Mouse (Mus musculus) right cerebral cortex, postnatal 4 days (tissue): ENCODE data around the gene 4930523C07Rik.

Source experiments
- DNase-seq: peaks from one replicate; pipeline ENCODE4 v3.0.0-alpha.2; 2022

The 4930523C07Rik gene

GRCm38 (mm10) chr1:160047481-160047931 lies 3.3 kb downstream of the 4930523C07Rik start:
- DNase-seq = no peak

GRCm38 (mm10) chr1:160049131-160049880 lies 5.1 kb downstream of the 4930523C07Rik start:
- no peak for DNase-seq

GRCm38 (mm10) chr1:160050898-160051297 lies 6.7 kb downstream of the 4930523C07Rik start:
- DNase-seq = no peak

- no peak for DNase-seq
These were observed 8.6 kb downstream of the 4930523C07Rik start for GRCm38 (mm10) chr1:160052556-160053315.

GRCm38 (mm10) chr1:160053510-160054305 lies 9.5 kb downstream of the 4930523C07Rik start:
- DNase-seq = no peak

GRCm38 (mm10) chr1:160054366-160055078 lies 10.3 kb downstream of the 4930523C07Rik start:
- no peak for DNase-seq

- DNase-seq = no peak
These were observed 13.5 kb downstream of the 4930523C07Rik start for GRCm38 (mm10) chr1:160057657-160058056.

GRCm38 (mm10) chr1:160059908-160060307 lies 15.7 kb downstream of the 4930523C07Rik start:
- DNase-seq = no peak

GRCm38 (mm10) chr1:160060542-160060941 lies 16.4 kb downstream of the 4930523C07Rik start:
- no peak for DNase-seq

GRCm38 (mm10) chr1:160061321-160061720 lies 17.1 kb downstream of the 4930523C07Rik start:
- no peak for DNase-seq

- peak; percentile 42 for DNase-seq
These were observed 17.7 kb downstream of the 4930523C07Rik start for GRCm38 (mm10) chr1:160061725-160062366.

GRCm38 (mm10) chr1:160064547-160065144 lies 20.5 kb downstream of the 4930523C07Rik start:
- DNase-seq = no peak

GRCm38 (mm10) chr1:160078882-160079661 lies 34.9 kb downstream of the 4930523C07Rik start:
- no peak for DNase-seq

- peak; percentile 96 for DNase-seq
These were observed 36.7 kb downstream of the 4930523C07Rik start for GRCm38 (mm10) chr1:160080800-160081436.

GRCm38 (mm10) chr1:160082647-160083046 lies 38.5 kb downstream of the 4930523C07Rik start:
- no peak for DNase-seq

GRCm38 (mm10) chr1:160084239-160084638 lies 40.1 kb downstream of the 4930523C07Rik start:
- DNase-seq = no peak

GRCm38 (mm10) chr1:160086651-160087050 lies 42.5 kb downstream of the 4930523C07Rik start:
- DNase-seq = no peak

- DNase-seq = no peak
These were observed 55.6 kb downstream of the 4930523C07Rik start for GRCm38 (mm10) chr1:160099659-160100302.

- no peak for DNase-seq
These were observed 56.8 kb downstream of the 4930523C07Rik start for GRCm38 (mm10) chr1:160100996-160101395.

- no peak for DNase-seq
These were observed 61.2 kb downstream of the 4930523C07Rik start for GRCm38 (mm10) chr1:160105426-160105825.
